Comparison of ENCODE assay signal across 10 mouse cellular contexts in genomic region chr11:79054161-79055152, GRCm38 (mm10).
DNase-seq lines count a peak whose midpoint lies in the region; ATAC-seq and TF ChIP-seq lines count a peak whose summit lies in the region.
"Had no signal": no experiment of that assay in that cellular context is flagged by ENCODE, and none has a peak within 500 bp of the region (broad histone marks: within the 10 kb centered on the region; RNA-seq: fewer than 3 reads in every experiment).

No protein-coding gene starts in this region.

- TF ChIP-seq CTCF in kidney, adult 2 months (conservative IDR thresholded peaks at IDR 0.05; ENCODE audit: insufficient read depth, insufficient read length, low read depth, low read length) = no peak

- no peak for TF ChIP-seq POLR2A in kidney, adult 2 months (IDR thresholded peaks at IDR 0.05; ENCODE audit: low read depth, low read length)

- H3K27me3 ChIP-seq in kidney, embryonic 15.5 days = no peaks in the 10 kb centered on the region
- H3K27me3 ChIP-seq in kidney, adult 2 months (replicated peaks; ENCODE audit: control insufficient read depth, insufficient read depth, low read length) = no peaks in the 10 kb centered on the region
- H3K27me3 ChIP-seq in heart, embryonic 15.5 days = no peaks in the 10 kb centered on the region

- WGBS in kidney, embryonic 15.5 days = 70% methylated on average over 9 of the region's 9 CpGs
- WGBS in kidney, adult 2 months = 79% methylated on average over 9 of the region's 9 CpGs
- 77% methylated on average over 9 of the region's 9 CpGs for WGBS in heart, embryonic 15.5 days

- H3K9ac ChIP-seq in kidney, embryonic 15.5 days = no peak overlapping the region
- H3K9ac ChIP-seq in heart, embryonic 15.5 days = no peak overlapping the region

- H3K4me2 ChIP-seq in kidney, embryonic 15.5 days = no peak overlapping the region
- H3K4me2 ChIP-seq in heart, embryonic 15.5 days = no peak overlapping the region

- peak; percentile 55; the same call in 1 of the 2 replicates for ATAC-seq in kidney, embryonic 15.5 days (replicated peaks; ENCODE audit: low FRiP score)
- ATAC-seq in heart, embryonic 15.5 days (replicated peaks; ENCODE audit: insufficient number of reproducible peaks, insufficient read depth, low FRiP score, low read depth) = no peak
- ATAC-seq in megakaryocyte progenitor cell, adult 5-6 weeks (replicated peaks; ENCODE audit: poor library complexity) = peak; percentile 64

- peaks cover 35% of the 10 kb centered on the region for H3K4me1 ChIP-seq in kidney, embryonic 15.5 days
- H3K4me1 ChIP-seq in kidney, adult 2 months (ENCODE audit: control insufficient read depth, insufficient read depth, low read length) = no peaks in the 10 kb centered on the region
- H3K4me1 ChIP-seq in heart, embryonic 15.5 days (replicated peaks) = peaks cover 70% of the 10 kb centered on the region

- no peak for DNase-seq in kidney, adult 2 months
- peak; percentile 51 for DNase-seq in c-Kit-positive CD71-positive TER-119-positive erythroid progenitor cells, embryonic 14.5 days (ENCODE audit: low spot score)
- no peak for DNase-seq in left cerebral cortex, adult 11 months (ENCODE audit: low spot score)
- DNase-seq in lung, adult 18-20 months = no peak
- DNase-seq in adrenal gland, adult (ENCODE audit: inconsistent age in 2 of 2, low spot score in 1 of 2) = no peak
- DNase-seq: cerebellum, postnatal 10 days; right cerebral cortex, adult 18-20 months had no signal

- H3K36me3 ChIP-seq in kidney, embryonic 15.5 days = no peaks in the 10 kb centered on the region
- no peaks in the 10 kb centered on the region for H3K36me3 ChIP-seq in kidney, adult 2 months (ENCODE audit: control insufficient read depth, insufficient read depth, low read length)
- H3K36me3 ChIP-seq in heart, embryonic 15.5 days = no peaks in the 10 kb centered on the region; the same call in 1 of the 2 replicates

- no peaks in the 10 kb centered on the region for H3K9me3 ChIP-seq in kidney, embryonic 15.5 days (replicated peaks)
- no peaks in the 10 kb centered on the region for H3K9me3 ChIP-seq in heart, embryonic 15.5 days (replicated peaks)

- no peak overlapping the region for H3K4me3 ChIP-seq in kidney, embryonic 15.5 days (replicated peaks)
- no peak overlapping the region for H3K4me3 ChIP-seq in kidney, adult 2 months (ENCODE audit: insufficient read depth, low read depth, low read length)
- H3K4me3 ChIP-seq in heart, embryonic 15.5 days = no peak overlapping the region

- H3K27ac ChIP-seq in kidney, embryonic 15.5 days = peak overlapping the region; percentile 49
- H3K27ac ChIP-seq in kidney, adult 2 months (ENCODE audit: insufficient read depth, low read depth, low read length) = no peak overlapping the region
- peak overlapping the region; percentile 89 for H3K27ac ChIP-seq in heart, embryonic 15.5 days
